Mouse (Mus musculus) bone marrow macrophage, adult 2 months (primary cell): ENCODE measurements at regions not wholly inside any gene's neighbourhood (a gene's known extent, or its start where the extent isn't known, plus 50 kb on each side); places are given as distances from the start of the nearest gene placed in this dataset.

ENCODE experiments used
- CTCF ChIP-seq: IDR thresholded peaks from 2 replicates; pipeline ENCODE4 v1.5.1; 2012; ENCODE audit warnings: low read depth, mild to moderate bottlenecking, low read length, moderate library complexity
- POLR2A ChIP-seq: IDR thresholded peaks from 2 replicates; pipeline ENCODE4 v1.6.1; 2012; ENCODE audit warnings: mild to moderate bottlenecking, low read depth, low read length, borderline replicate concordance

GRCm38 (mm10) chr9:61756801-61757342 lies 157.5 kb downstream of the Rplp1 start:
- TF ChIP-seq POLR2A, result no peak
- TF ChIP-seq CTCF, result no peak
